Mouse (Mus musculus): ENCODE measurements around the gene Areg. TPM values are rescaled to one million over a fixed set of nuclear protein-coding genes. Genes with fewer than 3 reads are reported as not detected.

Gene Areg
- polyA plus RNA-seq, 1 experiment: not detected

DNA sequence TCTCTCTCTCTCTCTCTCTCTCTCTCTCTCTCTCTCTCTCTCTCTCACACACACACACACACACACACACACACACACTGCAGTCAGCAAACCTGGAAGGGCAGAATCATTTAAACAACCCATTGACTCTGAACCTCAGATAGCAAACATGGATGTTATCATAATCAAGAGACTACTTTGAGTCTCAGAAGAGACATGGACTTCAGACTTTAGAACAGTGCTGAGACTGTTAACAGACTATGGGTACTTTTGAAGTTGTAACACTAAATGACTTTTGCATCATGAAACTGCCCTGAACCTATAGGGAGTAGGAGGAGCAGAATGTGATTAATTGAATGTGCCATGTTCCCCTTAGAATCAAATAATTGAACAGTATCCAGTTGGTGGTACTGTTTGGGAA is 37.0 kb downstream of the Areg start:
- Histone ChIP-seq H3K4me3 (ENCODE audit: low read depth, low read length) (no peak overlapping the region), H3K27ac (ENCODE audit: insufficient read depth, low read length) (no peak overlapping the region), H3K4me1 (ENCODE audit: control insufficient read depth, insufficient read depth, low read length) (no peaks in the 10 kb centered on the region), H3K27me3 (ENCODE audit: control insufficient read depth, insufficient read depth, low read length, poor library complexity, severe bottlenecking) (no peaks in the 10 kb centered on the region), H3K9ac (ENCODE audit: low read depth, poor library complexity, severe bottlenecking) (no peak overlapping the region), H3K9me3 (replicated peaks; ENCODE audit: control insufficient read depth, insufficient read depth, low read length, poor library complexity, severe bottlenecking) (no peaks in the 10 kb centered on the region), H3K36me3 (ENCODE audit: control insufficient read depth, insufficient read depth, low read length, poor library complexity, severe bottlenecking) (no peaks in the 10 kb centered on the region)
- TF ChIP-seq POLR2A (IDR thresholded peaks at IDR 0.05; ENCODE audit: insufficient read depth, low read length): no peak
- no peak for TF ChIP-seq EP300 (IDR thresholded peaks at IDR 0.05; ENCODE audit: insufficient read depth, low read depth, low read length)
- TF ChIP-seq CTCF (IDR thresholded peaks at IDR 0.05; ENCODE audit: low read depth, low read length): no peak

DNA sequence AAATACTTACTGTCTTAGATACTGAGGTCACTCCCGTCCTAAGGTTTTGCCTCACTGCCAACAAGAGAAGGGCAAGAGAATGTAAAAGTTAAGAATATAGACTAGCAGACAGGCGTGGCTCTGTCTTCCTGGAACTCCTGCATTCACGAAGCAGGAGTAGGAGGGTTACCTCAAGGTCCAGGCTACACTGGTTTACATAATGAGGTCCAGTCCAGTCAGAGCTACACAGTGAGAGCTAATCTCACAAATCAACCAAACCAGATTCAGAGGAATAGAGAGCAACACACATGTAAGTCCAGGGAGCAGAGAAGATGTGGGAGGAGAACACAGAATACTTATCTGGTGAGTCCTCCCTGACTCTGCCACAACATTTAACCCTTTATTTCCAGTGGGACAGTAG is 55.2 kb downstream of the Areg start:
- no peaks in the 10 kb centered on the region for H3K4me1 ChIP-seq (ENCODE audit: control insufficient read depth, insufficient read depth, low read length)
- H3K36me3 ChIP-seq (ENCODE audit: control insufficient read depth, insufficient read depth, low read length, poor library complexity, severe bottlenecking): no peaks in the 10 kb centered on the region
- TF ChIP-seq POLR2A (IDR thresholded peaks at IDR 0.05; ENCODE audit: insufficient read depth, low read length) (no peak), CTCF (IDR thresholded peaks at IDR 0.05; ENCODE audit: low read depth, low read length) (no peak), EP300 (IDR thresholded peaks at IDR 0.05; ENCODE audit: insufficient read depth, low read depth, low read length) (no peak)
- no peak overlapping the region for H3K27ac ChIP-seq (ENCODE audit: insufficient read depth, low read length)
- H3K9me3 ChIP-seq (replicated peaks; ENCODE audit: control insufficient read depth, insufficient read depth, low read length, poor library complexity, severe bottlenecking): no peaks in the 10 kb centered on the region
- no peak overlapping the region for H3K9ac ChIP-seq (ENCODE audit: low read depth, poor library complexity, severe bottlenecking)
- H3K27me3 ChIP-seq (ENCODE audit: control insufficient read depth, insufficient read depth, low read length, poor library complexity, severe bottlenecking): no peaks in the 10 kb centered on the region
- H3K4me3 ChIP-seq (ENCODE audit: low read depth, low read length): no peak overlapping the region

Other genes starting within 250 kb of the Areg start
- not detected in 2 replicates for gene Cxcl1, start 248.4 kb upstream of the Areg start, polyA plus RNA-seq (2011; ENCODE audit: insufficient read depth, insufficient read length, low read depth, missing spikeins)
- not detected in 2 replicates for gene Cxcl2, start 235.7 kb upstream of the Areg start, polyA plus RNA-seq (2011; ENCODE audit: insufficient read depth, insufficient read length, low read depth, missing spikeins)
- gene Mthfd2l, start 208.5 kb upstream of the Areg start, polyA plus RNA-seq (2011; ENCODE audit: insufficient read depth, insufficient read length, low read depth, missing spikeins): 9.8 TPM in 2 replicates
- gene Epgn, start 112.1 kb upstream of the Areg start, polyA plus RNA-seq (2011; ENCODE audit: insufficient read depth, insufficient read length, low read depth, missing spikeins): not detected in 2 replicates
- 0.15 TPM in 1 of 2 replicates, not detected in the other for gene Ereg, start 65.0 kb upstream of the Areg start, polyA plus RNA-seq (2011; ENCODE audit: insufficient read depth, insufficient read length, low read depth, missing spikeins)